Mouse (Mus musculus): Measurements from ENCODE around the gene Trim45. TPM values are rescaled to one million over a fixed set of nuclear protein-coding genes. Genes with fewer than 3 reads are reported as not detected.

The Trim45 gene
- polyA plus RNA-seq, 2 experiments = 4.3 to 12.8 TPM

DNA sequence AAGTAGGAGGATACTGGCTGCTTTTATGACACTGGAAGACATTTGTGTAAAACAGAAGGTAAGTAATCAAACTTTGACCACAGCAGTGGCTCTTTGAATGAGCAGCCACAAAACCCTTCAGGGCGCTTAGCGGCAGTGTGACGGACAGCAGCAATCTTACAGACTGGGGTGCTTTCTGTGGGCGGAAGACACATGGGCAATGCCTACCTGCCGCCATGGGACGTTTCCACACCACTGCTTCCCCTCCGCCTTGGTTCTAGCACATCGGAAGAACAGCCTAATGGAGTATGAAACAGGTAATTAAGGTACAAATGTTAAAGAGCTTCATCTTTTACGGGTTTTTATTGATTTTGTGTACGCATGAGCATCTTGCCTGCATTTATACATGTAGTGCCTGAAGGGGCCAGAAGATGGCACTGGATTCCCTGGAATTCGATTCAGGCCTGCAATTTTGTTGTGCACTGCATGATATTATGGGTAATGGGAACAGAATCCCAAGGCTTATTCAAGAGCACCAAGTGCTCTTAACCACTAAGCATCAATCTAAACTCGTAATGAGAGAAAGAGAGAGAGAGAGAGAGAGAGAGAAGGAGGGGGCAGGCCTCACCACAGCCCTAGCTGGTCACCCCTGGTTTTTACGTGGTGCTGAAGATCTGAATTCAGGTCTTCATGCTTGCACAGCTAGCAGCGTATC, 42.0 kb downstream of the Trim45 start:
- Histone ChIP-seq H3K36me3 (ENCODE audit: control insufficient read depth, insufficient read depth, low read length) (peaks cover 50% of the 10 kb centered on the region), H3K9me3 (ENCODE audit: control insufficient read depth, low read length) (no peaks in the 10 kb centered on the region), H3K27ac (replicated peaks; ENCODE audit: low read depth, low read length) (no peak overlapping the region), H3K27me3 (ENCODE audit: control insufficient read depth, insufficient read depth, low read length) (no peaks in the 10 kb centered on the region), H3K4me2 (replicated peaks; ENCODE audit: low read depth, low read length, severe bottlenecking) (no peak overlapping the region), H3K4me3 (replicated peaks; ENCODE audit: low read length) (no peak overlapping the region), H3K4me1 (ENCODE audit: control insufficient read depth, insufficient read depth, low read length) (0 out of 2 replicates have a peak, but pooled peaks cover 3% of the 10 kb centered on the region), H3K9ac (ENCODE audit: low read depth, low read length, severe bottlenecking) (no peak overlapping the region)
- DNase-seq (ENCODE audit: low spot score) (peak; percentile 34), ATAC-seq (ENCODE audit: low FRiP score, low read depth) (no peak)
- whole genome bisulfite sequencing = 74% methylated on average over 14 of the region's 14 CpGs
- no peak for TF ChIP-seq POLR2A (IDR thresholded peaks at IDR 0.05; ENCODE audit: borderline replicate concordance, extremely low read depth, insufficient read depth, insufficient read length)

DNA sequence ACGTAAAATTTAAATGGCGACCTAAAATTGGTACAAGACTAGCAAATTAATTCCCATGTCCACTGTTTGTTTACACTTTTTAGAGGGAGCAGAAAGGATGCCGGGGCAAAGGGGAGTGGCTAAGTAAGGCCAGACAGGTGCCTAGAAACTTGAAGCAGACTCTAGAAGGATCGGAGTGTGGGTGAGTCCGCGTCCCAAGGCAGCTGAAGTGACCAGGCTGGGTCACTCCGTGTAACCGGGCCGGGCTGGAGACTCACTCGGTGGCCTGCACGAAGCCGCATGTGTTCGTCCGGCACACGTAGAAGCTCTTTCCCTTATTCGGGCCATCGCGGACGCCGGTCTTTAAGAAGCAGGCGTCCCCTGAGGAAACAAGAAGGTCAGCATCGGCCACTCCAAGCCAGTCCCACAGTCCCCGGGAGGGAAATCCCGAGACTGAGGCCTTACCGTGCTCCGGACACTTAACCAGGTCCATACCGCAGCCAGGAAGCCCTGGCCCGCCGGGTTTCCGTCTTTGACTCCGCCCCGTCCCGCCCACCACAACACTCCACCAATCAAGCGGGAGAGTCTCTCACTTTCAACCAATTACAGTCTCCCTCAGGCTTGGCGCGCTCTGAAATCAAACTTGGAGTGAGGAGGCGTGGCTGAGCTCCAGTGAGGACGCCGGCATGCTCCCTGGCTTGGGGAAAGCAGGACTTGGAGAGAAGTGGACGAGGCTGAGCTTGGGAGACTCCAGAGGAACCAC, 47.3 kb downstream of the Trim45 start, which contains the start of gene Ttf2:
Ttf2 (minus strand) TSS at position 488 of the 742 bp plus-strand sequence.
- 1% methylated on average over 40 of the region's 40 CpGs for WGBS
- ATAC-seq (ENCODE audit: low FRiP score, low read depth) (peak; percentile 99), DNase-seq (ENCODE audit: low spot score) (peak; percentile 93)
- H3K4me2 ChIP-seq (replicated peaks; ENCODE audit: low read depth, low read length, severe bottlenecking) = peak within 1 kb of the TSS; percentile 85
- H3K9me3 ChIP-seq (ENCODE audit: control insufficient read depth, low read length) = no peaks in the 10 kb centered on the region
- H3K27me3 ChIP-seq (ENCODE audit: control insufficient read depth, insufficient read depth, low read length) = no peaks in the 10 kb centered on the region
- 0 out of 2 replicates have a peak, but pooled peaks have one; percentile 19 for TF ChIP-seq POLR2A (IDR thresholded peaks at IDR 0.05; ENCODE audit: borderline replicate concordance, extremely low read depth, insufficient read depth, insufficient read length)
- H3K36me3 ChIP-seq (ENCODE audit: control insufficient read depth, insufficient read depth, low read length) = 0 out of 2 replicates have a peak, but pooled peaks cover 7% of the 10 kb centered on the region
- no peak within 1 kb of the TSS for H3K27ac ChIP-seq (replicated peaks; ENCODE audit: low read depth, low read length)
- H3K4me3 ChIP-seq (replicated peaks; ENCODE audit: low read length) = peak within 1 kb of the TSS; percentile 68
- peaks cover 6% of the 10 kb centered on the region; the same call in 1 of the 2 replicates for H3K4me1 ChIP-seq (ENCODE audit: control insufficient read depth, insufficient read depth, low read length)
- H3K9ac ChIP-seq (ENCODE audit: low read depth, low read length, severe bottlenecking) = peak within 1 kb of the TSS; percentile 69

DNA sequence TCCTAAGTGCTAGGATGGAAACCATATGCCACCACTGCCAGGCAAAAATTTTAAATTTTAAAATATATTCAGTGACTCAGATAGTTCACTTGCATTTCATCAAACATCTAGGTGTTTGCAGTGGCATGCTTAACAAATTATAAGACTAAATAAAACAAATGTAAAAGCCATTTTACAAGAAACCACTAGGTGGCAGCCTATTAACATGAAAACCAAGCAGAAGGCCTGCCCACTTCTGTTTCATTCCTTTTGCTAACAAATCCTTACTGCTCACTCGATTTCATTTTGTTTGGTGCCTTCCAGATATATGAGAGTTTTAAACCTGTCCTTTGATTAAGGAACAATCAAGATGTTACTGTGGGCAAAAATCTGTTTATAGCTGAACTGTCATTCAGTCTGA, 51.9 kb downstream of the Trim45 start:
- Histone ChIP-seq H3K4me3 (replicated peaks; ENCODE audit: low read length) (no peak overlapping the region), H3K9ac (ENCODE audit: low read depth, low read length, severe bottlenecking) (no peak overlapping the region), H3K27ac (replicated peaks; ENCODE audit: low read depth, low read length) (no peak overlapping the region), H3K4me2 (replicated peaks; ENCODE audit: low read depth, low read length, severe bottlenecking) (no peak overlapping the region), H3K4me1 (ENCODE audit: control insufficient read depth, insufficient read depth, low read length) (peaks cover 4% of the 10 kb centered on the region; the same call in 1 of the 2 replicates), H3K27me3 (ENCODE audit: control insufficient read depth, insufficient read depth, low read length) (no peaks in the 10 kb centered on the region), H3K36me3 (ENCODE audit: control insufficient read depth, insufficient read depth, low read length) (no peaks in the 10 kb centered on the region), H3K9me3 (ENCODE audit: control insufficient read depth, low read length) (no peaks in the 10 kb centered on the region)
- DNase-seq (ENCODE audit: low spot score) (peak; percentile 86), ATAC-seq (ENCODE audit: low FRiP score, low read depth) (no peak)
- TF ChIP-seq POLR2A (IDR thresholded peaks at IDR 0.05; ENCODE audit: borderline replicate concordance, extremely low read depth, insufficient read depth, insufficient read length) = no peak
- 0% methylated on average over 1 of the region's 1 CpGs for WGBS

DNA sequence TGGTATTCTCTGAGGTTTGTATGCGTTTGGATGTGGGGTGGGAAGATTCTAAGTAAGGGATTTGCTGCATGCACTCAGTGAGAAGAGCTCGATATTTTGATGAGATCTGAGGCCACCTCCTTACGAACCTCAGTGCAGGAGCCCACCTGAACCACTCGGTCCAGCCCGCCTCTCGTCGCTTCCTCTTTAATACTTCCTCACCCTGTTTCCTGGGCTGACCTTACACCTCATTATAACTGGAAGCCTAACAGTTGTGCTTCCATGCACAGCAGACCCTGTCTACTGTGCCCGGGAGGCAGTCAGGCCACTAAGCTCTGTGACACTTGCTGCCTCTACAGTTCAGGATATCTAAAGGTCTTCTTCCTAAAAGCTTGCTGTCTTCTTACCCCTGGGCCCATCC, 57.3 kb downstream of the Trim45 start:
- no peak for DNase-seq (ENCODE audit: low spot score)
- no peak for TF ChIP-seq POLR2A (IDR thresholded peaks at IDR 0.05; ENCODE audit: borderline replicate concordance, extremely low read depth, insufficient read depth, insufficient read length)
- Histone ChIP-seq H3K9me3 (ENCODE audit: control insufficient read depth, low read length) (no peaks in the 10 kb centered on the region), H3K27ac (replicated peaks; ENCODE audit: low read depth, low read length) (no peak overlapping the region), H3K4me1 (ENCODE audit: control insufficient read depth, insufficient read depth, low read length) (no peaks in the 10 kb centered on the region), H3K27me3 (ENCODE audit: control insufficient read depth, insufficient read depth, low read length) (no peaks in the 10 kb centered on the region), H3K4me3 (replicated peaks; ENCODE audit: low read length) (no peak overlapping the region), H3K36me3 (ENCODE audit: control insufficient read depth, insufficient read depth, low read length) (no peaks in the 10 kb centered on the region), H3K4me2 (replicated peaks; ENCODE audit: low read depth, low read length, severe bottlenecking) (no peak overlapping the region), H3K9ac (ENCODE audit: low read depth, low read length, severe bottlenecking) (no peak overlapping the region)
- ATAC-seq (ENCODE audit: low FRiP score, low read depth) = no peak
- WGBS = 57% methylated on average over 8 of the region's 8 CpGs

Other genes starting within 250 kb of the Trim45 start
- 16.6 and 16.8 TPM in 2 replicates for gene Man1a2, start 236.7 kb upstream of the Trim45 start, polyA plus RNA-seq (2012; rRNA removed)
- 87.1 and 95.4 TPM in 2 replicates for gene Man1a2, start 236.7 kb upstream of the Trim45 start, polyA plus RNA-seq (2014; fragmentation: Nextera tagmentation; extraction: Ambion mirVana)
- gene Vtcn1, start 96.7 kb upstream of the Trim45 start, polyA plus RNA-seq (2012; rRNA removed) = 0.17 and 0.34 TPM in 2 replicates
- gene Vtcn1, start 96.7 kb upstream of the Trim45 start, polyA plus RNA-seq (2014; fragmentation: Nextera tagmentation; extraction: Ambion mirVana) = 0.22 and 0.47 TPM in 2 replicates
- 13.9 and 14.0 TPM in 2 replicates for gene Ttf2, start 47.5 kb downstream of the Trim45 start, polyA plus RNA-seq (2012; rRNA removed)
- 14.0 and 17.9 TPM in 2 replicates for gene Ttf2, start 47.5 kb downstream of the Trim45 start, polyA plus RNA-seq (2014; fragmentation: Nextera tagmentation; extraction: Ambion mirVana)
- 0.10 and 0.14 TPM in 2 replicates for gene Cd101, start 107.4 kb downstream of the Trim45 start, polyA plus RNA-seq (2012; rRNA removed)
- 0.19 TPM in 1 of 2 replicates, not detected in the other for gene Cd101, start 107.4 kb downstream of the Trim45 start, polyA plus RNA-seq (2014; fragmentation: Nextera tagmentation; extraction: Ambion mirVana)
- 44.5 and 46.1 TPM in 2 replicates for gene Ptgfrn, start 188.1 kb downstream of the Trim45 start, polyA plus RNA-seq (2012; rRNA removed)
- 10.7 and 11.5 TPM in 2 replicates for gene Ptgfrn, start 188.1 kb downstream of the Trim45 start, polyA plus RNA-seq (2014; fragmentation: Nextera tagmentation; extraction: Ambion mirVana)

Measured in limb, embryonic 14.5 days (tissue).